Mouse (Mus musculus) intestine, embryonic 16.5 days (tissue): ENCODE results near the gene Usp48. TPM values are rescaled to one million over a fixed set of nuclear protein-coding genes. Genes with fewer than 3 reads are reported as not detected.
A peak's percentile ranks its signal among the peaks of the same experiment; 100 is the strongest.

Source experiments
- ATAC-seq: fragments of 200-750 bp; cut with Nextera tagmentation; 2 replicates; pipeline ENCODE4 v1.8.0; 2017; ENCODE audit warnings: moderate TSS enrichment, moderate library complexity
- H3K27ac ChIP-seq: fragments of 300-500 bp; sonication (generic); 2 replicates; pipeline ENCODE4 v1.5.1; 2014; ENCODE audit warnings: mild to moderate bottlenecking, low read length
- H3K27me3 ChIP-seq: fragments of 300-500 bp; sonication (generic); replicated peaks from 2 replicates; pipeline ENCODE4 v1.6.1; 2014; ENCODE audit warnings: low read length, control low read depth, mixed read lengths; ENCODE audit not compliant: control insufficient read depth, insufficient read depth
- H3K36me3 ChIP-seq: fragments of 300-500 bp; sonication (generic); 2 replicates; pipeline ENCODE4 v1.6.1; 2014; ENCODE audit warnings: low read length, control low read depth; ENCODE audit not compliant: control insufficient read depth, insufficient read depth
- H3K4me1 ChIP-seq: fragments of 300-500 bp; sonication (generic); 2 replicates; pipeline ENCODE4 v1.6.1; 2014; ENCODE audit warnings: low read length, control low read depth, mixed read lengths; ENCODE audit not compliant: control insufficient read depth, insufficient read depth
- H3K4me2 ChIP-seq: fragments of 300-500 bp; sonication (generic); 2 replicates; pipeline ENCODE4 v1.6.1; 2014; ENCODE audit warnings: low read depth, low read length, control low read depth
- H3K4me3 ChIP-seq: fragments of 300-500 bp; sonication (generic); 2 replicates; pipeline ENCODE4 v1.5.1; 2014; ENCODE audit warnings: mild to moderate bottlenecking, low read length
- H3K9ac ChIP-seq: fragments of 300-500 bp; sonication (generic); 2 replicates; pipeline ENCODE4 v1.6.1; 2014; ENCODE audit warnings: low read depth, low read length
- H3K9me3 ChIP-seq: fragments of 300-500 bp; sonication (generic); 2 replicates; pipeline ENCODE4 v1.6.1; 2016; ENCODE audit warnings: low read length, control low read depth; ENCODE audit not compliant: control insufficient read depth
- WGBS: fragments of 180-500 bp; shearing (Covaris S2); extraction: QIAGEN DNeasy Blood & Tissue Kit; methylation state at CpG from one replicate; pipeline ENCODE4 v1.1.7; 2014; 5-methylcytosine and 5-hydroxymethylcytosine counted together
- polyA plus RNA-seq: library from polyadenylated mRNA; unstranded; fragments of >200 nt; fragmentation: Nextera tagmentation; extraction: Ambion mirVana; gene quantifications from 2 replicates; pipeline ENCODE4 v1.2.1, GENCODE M21; 2015

Usp48 gene
- polyA plus RNA-seq, 1 experiment from 2014 or later = 48.3 TPM

DNA sequence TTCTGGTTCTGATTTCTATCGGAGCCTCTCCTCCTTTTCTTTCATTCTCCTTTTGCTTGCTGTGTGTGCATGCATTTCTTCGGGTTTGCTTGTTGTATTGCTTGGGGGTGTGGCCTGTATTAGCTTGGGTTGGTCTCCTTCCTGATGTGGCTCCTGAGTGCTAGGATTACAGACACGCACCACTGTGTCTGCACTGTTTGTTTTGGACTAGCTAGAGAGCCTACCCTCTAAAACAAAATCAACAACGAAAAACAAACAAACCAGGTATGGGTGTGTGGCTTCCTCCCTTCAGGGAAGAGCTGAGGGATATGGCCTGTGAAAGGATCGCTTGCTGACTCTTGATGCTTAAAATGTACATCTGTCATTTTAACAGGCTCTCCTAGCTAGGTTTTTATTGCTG lies 57.4 kb downstream of the Usp48 start:
- ATAC-seq = peak; percentile 28; the same call in 1 of the 2 replicates
- H3K27ac ChIP-seq = no peak overlapping the region
- WGBS = 63% methylated on average over 5 of the region's 5 CpGs

DNA sequence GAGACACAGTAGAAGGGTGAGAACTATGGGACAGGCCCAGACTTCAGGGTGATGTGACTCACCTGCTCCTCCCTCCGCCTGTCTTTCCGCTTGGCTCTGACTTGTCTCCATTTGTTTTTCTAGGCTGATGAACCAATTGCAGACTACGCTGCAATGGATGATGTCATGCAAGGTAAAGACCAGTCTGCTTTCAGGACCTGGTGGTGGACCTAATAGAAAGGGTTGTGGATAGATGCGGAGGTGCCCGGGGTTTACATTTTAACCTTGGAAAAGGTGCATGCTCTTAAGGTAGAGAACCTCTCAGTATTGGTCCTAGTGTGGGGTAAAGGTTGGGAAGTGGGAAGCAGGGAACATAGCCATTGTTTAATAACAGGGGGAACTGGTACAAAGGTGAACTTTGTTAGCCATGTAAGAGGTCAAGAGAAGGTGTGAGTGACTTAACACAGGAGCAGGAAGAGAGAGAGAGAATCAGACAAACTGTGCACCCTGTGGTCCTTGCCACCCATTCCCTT lies 59.3 kb downstream of the Usp48 start:
- Histone ChIP-seq H3K27me3 (no peaks in the 10 kb centered on the region), H3K9me3 (no peaks in the 10 kb centered on the region), H3K4me3 (no peak overlapping the region), H3K9ac (no peak overlapping the region), H3K4me1 (no peaks in the 10 kb centered on the region), H3K4me2 (no peak overlapping the region), H3K27ac (no peak overlapping the region), H3K36me3 (peaks cover 17% of the 10 kb centered on the region)
- ATAC-seq = no peak
- WGBS = 91% methylated on average over 5 of the region's 5 CpGs

More for the DNA sequence above, 57.4 kb downstream of the Usp48 start:
- no peaks in the 10 kb centered on the region for H3K9me3 ChIP-seq
- no peaks in the 10 kb centered on the region for H3K27me3 ChIP-seq
- no peak overlapping the region for H3K4me2 ChIP-seq
- peaks cover 18% of the 10 kb centered on the region for H3K36me3 ChIP-seq
- no peaks in the 10 kb centered on the region for H3K4me1 ChIP-seq
- no peak overlapping the region for H3K4me3 ChIP-seq
- no peak overlapping the region for H3K9ac ChIP-seq

- Histone ChIP-seq H3K27ac (no peak overlapping the region), H3K9me3 (no peaks in the 10 kb centered on the region), H3K4me3 (no peak overlapping the region), H3K27me3 (no peaks in the 10 kb centered on the region), H3K36me3 (peaks cover 13% of the 10 kb centered on the region), H3K9ac (no peak overlapping the region), H3K4me1 (no peaks in the 10 kb centered on the region), H3K4me2 (no peak overlapping the region)
- 83% methylated on average over 18 of the region's 18 CpGs for WGBS
- no peak for ATAC-seq
Measured at GRCm38 (mm10) chr4:137655241-137656031, 61.9 kb downstream of the Usp48 start.

- Histone ChIP-seq H3K36me3 (peaks cover 10% of the 10 kb centered on the region), H3K4me2 (no peak overlapping the region), H3K27me3 (no peaks in the 10 kb centered on the region), H3K27ac (no peak overlapping the region), H3K9me3 (no peaks in the 10 kb centered on the region), H3K4me3 (no peak overlapping the region), H3K4me1 (no peaks in the 10 kb centered on the region), H3K9ac (no peak overlapping the region)
- no peak for ATAC-seq
- 94% methylated on average over 8 of the region's 8 CpGs for WGBS
Measured at GRCm38 (mm10) chr4:137657674-137658073, 64.1 kb downstream of the Usp48 start.

DNA sequence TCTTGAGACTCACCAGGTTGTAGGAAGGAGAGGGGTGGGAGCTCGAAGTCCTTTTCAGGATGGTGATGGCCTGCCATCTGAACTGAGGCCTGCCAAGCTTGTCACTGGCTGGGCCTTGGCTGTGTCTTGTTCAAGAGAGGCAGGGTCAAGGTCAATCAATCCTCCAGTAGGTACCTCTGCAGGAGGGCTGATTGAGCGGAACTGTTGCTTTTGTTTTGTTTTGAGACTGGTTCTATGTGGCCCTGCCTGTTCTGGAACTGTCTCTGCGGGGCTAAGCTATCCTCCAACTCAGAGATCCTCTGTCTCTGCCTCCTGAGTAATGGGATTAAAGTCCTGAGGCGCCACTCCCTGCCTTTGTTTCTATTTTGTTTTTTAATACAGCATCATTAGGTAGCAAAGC lies 66.0 kb downstream of the Usp48 start:
- H3K9ac ChIP-seq = no peak overlapping the region
- H3K36me3 ChIP-seq = peaks cover 7% of the 10 kb centered on the region; the same call in 1 of the 2 replicates
- H3K9me3 ChIP-seq = no peaks in the 10 kb centered on the region
- no peak overlapping the region for H3K4me2 ChIP-seq
- WGBS = 85% methylated on average over 4 of the region's 4 CpGs
- peaks cover 2% of the 10 kb centered on the region; the same call in 1 of the 2 replicates for H3K4me1 ChIP-seq
- H3K27me3 ChIP-seq = no peaks in the 10 kb centered on the region; the same call in 1 of the 2 replicates
- ATAC-seq = no peak
- no peak overlapping the region for H3K27ac ChIP-seq
- no peak overlapping the region for H3K4me3 ChIP-seq

DNA sequence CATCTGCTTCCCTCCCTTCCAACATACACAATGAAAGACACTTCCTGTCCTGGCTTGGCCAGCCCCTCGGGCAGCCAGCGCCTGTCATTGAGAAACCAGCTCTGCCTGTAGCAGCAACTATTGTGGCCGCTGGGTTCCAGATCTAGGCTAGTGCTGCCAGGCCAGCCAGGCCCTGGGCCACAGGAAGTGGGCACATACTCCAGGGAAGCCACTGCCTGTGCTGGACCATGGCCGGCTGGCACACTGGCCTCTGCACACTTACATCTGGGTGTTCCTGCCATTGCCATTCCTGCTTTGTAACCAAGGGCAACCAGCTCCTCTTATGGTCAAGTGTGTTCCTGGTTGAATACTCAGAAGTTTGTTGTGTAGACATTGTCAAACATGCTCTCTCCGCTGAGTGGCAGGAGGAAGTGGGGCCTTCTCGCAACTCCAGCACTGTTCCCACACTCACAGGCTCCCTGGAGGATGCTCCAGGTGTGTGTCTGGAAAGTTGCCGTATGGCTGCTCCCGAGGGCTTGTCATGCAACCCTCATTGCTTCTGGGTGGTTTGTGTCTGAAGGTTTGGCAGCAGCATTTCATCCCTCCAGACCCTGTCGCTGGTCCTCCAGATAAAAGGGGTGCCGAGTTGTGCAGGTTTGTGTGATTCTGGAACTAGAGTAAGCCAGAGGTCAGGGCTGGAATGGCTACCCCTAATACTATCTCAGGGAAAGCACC lies 67.0 kb downstream of the Usp48 start:
- no peak for ATAC-seq
- 56% methylated on average over 10 of the region's 10 CpGs for WGBS
- Histone ChIP-seq H3K4me1 (peaks cover 6% of the 10 kb centered on the region), H3K4me2 (no peak overlapping the region), H3K27me3 (peaks cover 6% of the 10 kb centered on the region), H3K36me3 (0 out of 2 replicates have a peak, but pooled peaks cover 4% of the 10 kb centered on the region), H3K4me3 (no peak overlapping the region), H3K9ac (no peak overlapping the region), H3K9me3 (no peaks in the 10 kb centered on the region), H3K27ac (no peak overlapping the region)

DNA sequence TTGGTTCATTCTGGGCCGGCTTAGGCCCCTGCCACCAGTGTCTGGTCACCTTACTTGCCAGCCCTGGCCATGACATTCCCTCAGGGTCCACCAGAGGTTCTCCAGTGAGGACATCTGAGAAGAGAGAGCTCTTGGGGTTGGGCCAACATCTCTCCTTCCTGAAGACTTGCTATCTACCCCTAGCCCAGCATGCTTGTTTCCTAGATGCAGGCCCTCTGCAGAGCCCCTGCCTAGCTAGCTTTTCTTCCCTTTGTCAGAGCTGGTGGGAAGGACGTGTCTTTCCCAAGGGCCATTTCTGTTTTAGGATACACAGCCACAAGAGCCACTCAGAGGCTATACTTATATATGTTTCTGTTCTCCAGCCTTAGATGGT lies 67.5 kb downstream of the Usp48 start:
- 66% methylated on average over 2 of the region's 2 CpGs for WGBS
- Histone ChIP-seq H3K9me3 (no peaks in the 10 kb centered on the region), H3K27me3 (peaks cover 9% of the 10 kb centered on the region), H3K27ac (no peak overlapping the region), H3K4me2 (no peak overlapping the region), H3K4me3 (no peak overlapping the region), H3K9ac (no peak overlapping the region), H3K36me3 (0 out of 2 replicates have a peak, but pooled peaks cover 1% of the 10 kb centered on the region), H3K4me1 (peaks cover 6% of the 10 kb centered on the region)
- no peak for ATAC-seq

DNA sequence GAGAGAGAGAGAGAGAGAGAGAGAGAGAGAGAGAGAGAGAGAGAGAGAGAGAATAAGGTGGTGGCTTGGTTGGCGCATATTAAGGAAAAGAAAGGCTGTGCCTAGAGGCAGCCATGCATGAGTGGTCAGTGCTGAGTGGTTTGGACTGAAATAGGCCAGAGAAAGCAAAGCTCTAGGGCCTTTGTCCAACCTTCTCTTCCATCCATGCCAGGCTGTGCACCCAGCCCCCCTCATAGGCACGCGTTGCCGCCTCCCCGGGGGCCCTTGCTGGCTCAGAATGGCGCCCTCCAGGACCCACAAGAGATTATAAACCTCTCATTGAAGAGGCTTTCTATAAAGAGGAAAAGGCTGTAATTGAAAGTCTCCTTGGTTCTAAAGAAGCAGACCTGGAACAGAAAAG lies 68.0 kb downstream of the Usp48 start:
- Histone ChIP-seq H3K4me3 (no peak overlapping the region), H3K27ac (no peak overlapping the region), H3K4me1 (peaks cover 6% of the 10 kb centered on the region), H3K27me3 (peaks cover 12% of the 10 kb centered on the region), H3K4me2 (no peak overlapping the region), H3K9ac (no peak overlapping the region), H3K9me3 (no peaks in the 10 kb centered on the region), H3K36me3 (no peaks in the 10 kb centered on the region)
- ATAC-seq = no peak
- 83% methylated on average over 6 of the region's 6 CpGs for WGBS

GRCm38 (mm10) chr4:137663491-137663890 lies 69.9 kb downstream of the Usp48 start:
- WGBS = 75% methylated on average over 4 of the region's 4 CpGs
- ATAC-seq = no peak
- no peak overlapping the region for H3K4me2 ChIP-seq

More at GRCm38 (mm10) chr4:137663491-137663890, 69.9 kb downstream of the Usp48 start:
- Histone ChIP-seq H3K36me3 (no peaks in the 10 kb centered on the region), H3K9me3 (no peaks in the 10 kb centered on the region), H3K27ac (no peak overlapping the region), H3K27me3 (peaks cover 12% of the 10 kb centered on the region), H3K4me3 (no peak overlapping the region), H3K9ac (no peak overlapping the region), H3K4me1 (peaks cover 6% of the 10 kb centered on the region)
